Mouse (Mus musculus) B cell, adult 2 months (primary cell): ENCODE results near the gene Reg4.

Experiments
- DNase-seq, 2 experiments: peaks; one replicate each; pipeline ENCODE4 v3.0.0; 2022

The Reg4 gene

GRCm38 (mm10) chr3:98283205-98283604, 61.2 kb downstream of the Reg4 start:
- no peak for DNase-seq
